Mouse (Mus musculus) hindbrain, embryonic 11.5 days (tissue): Measurements from ENCODE around the gene Sptbn1. TPM values are rescaled to one million over a fixed set of nuclear protein-coding genes. Genes with fewer than 3 reads are reported as not detected.

Experiments used
- ATAC-seq: fragments of 200-750 bp; cut with Nextera tagmentation; 2 replicates; pipeline ENCODE4 v1.8.0; 2017; ENCODE audit warnings: mild to moderate bottlenecking, moderate TSS enrichment, moderate library complexity; ENCODE audit not compliant: low FRiP score
- DNase-seq: peaks from one replicate; pipeline ENCODE4 v3.0.0-alpha.2; 2015; ENCODE audit warnings: low spot score
- H3K27ac ChIP-seq: fragments of 300-500 bp; sonication (generic); 2 replicates; pipeline ENCODE4 v1.5.1; 2014; ENCODE audit warnings: mild to moderate bottlenecking, low read depth, low read length
- H3K27me3 ChIP-seq: fragments of 300-500 bp; sonication (generic); 2 replicates; pipeline ENCODE4 v1.6.1; 2014; ENCODE audit warnings: mild to moderate bottlenecking, low read length, moderate library complexity, mixed read lengths; ENCODE audit not compliant: control insufficient read depth, insufficient read depth
- H3K36me3 ChIP-seq: fragments of 300-500 bp; sonication (generic); 2 replicates; pipeline ENCODE4 v1.6.1; 2014; ENCODE audit warnings: mild to moderate bottlenecking, low read length, moderate library complexity, mixed read lengths; ENCODE audit not compliant: control insufficient read depth, insufficient read depth
- H3K4me1 ChIP-seq: fragments of 300-500 bp; sonication (generic); replicated peaks from 2 replicates; pipeline ENCODE4 v1.6.1; 2014; ENCODE audit warnings: low read length, mixed read lengths; ENCODE audit not compliant: control insufficient read depth, insufficient read depth
- H3K4me2 ChIP-seq: fragments of 300-500 bp; sonication (generic); replicated peaks from 2 replicates; pipeline ENCODE4 v1.6.1; 2014; ENCODE audit warnings: mild to moderate bottlenecking, low read depth, low read length
- H3K4me3 ChIP-seq: fragments of 300-500 bp; sonication (generic); 2 replicates; pipeline ENCODE4 v1.5.1; 2014; ENCODE audit warnings: low read depth, low read length
- H3K9ac ChIP-seq: fragments of 300-500 bp; sonication (generic); 2 replicates; pipeline ENCODE4 v1.6.1; 2014; ENCODE audit warnings: low read depth, low read length
- H3K9me3 ChIP-seq: fragments of 300-500 bp; sonication (generic); 2 replicates; pipeline ENCODE4 v1.6.1; 2016; ENCODE audit warnings: low read length; ENCODE audit not compliant: control insufficient read depth
- whole genome bisulfite sequencing: fragments of 180-500 bp; shearing (Covaris S2); extraction: QIAGEN DNeasy Blood & Tissue Kit; methylation state at CpG from one replicate; pipeline ENCODE4 v1.1.7; 2014; 5-methylcytosine and 5-hydroxymethylcytosine counted together
- polyA plus RNA-seq: library from polyadenylated mRNA; unstranded; fragments of >200 nt; fragmentation: Nextera tagmentation; extraction: Ambion mirVana; gene quantifications from 2 replicates; pipeline ENCODE4 v1.2.1, GENCODE M21; 2014

Gene Sptbn1
- polyA plus RNA-seq, 1 experiment from 2014 or later, result 106 TPM

DNA sequence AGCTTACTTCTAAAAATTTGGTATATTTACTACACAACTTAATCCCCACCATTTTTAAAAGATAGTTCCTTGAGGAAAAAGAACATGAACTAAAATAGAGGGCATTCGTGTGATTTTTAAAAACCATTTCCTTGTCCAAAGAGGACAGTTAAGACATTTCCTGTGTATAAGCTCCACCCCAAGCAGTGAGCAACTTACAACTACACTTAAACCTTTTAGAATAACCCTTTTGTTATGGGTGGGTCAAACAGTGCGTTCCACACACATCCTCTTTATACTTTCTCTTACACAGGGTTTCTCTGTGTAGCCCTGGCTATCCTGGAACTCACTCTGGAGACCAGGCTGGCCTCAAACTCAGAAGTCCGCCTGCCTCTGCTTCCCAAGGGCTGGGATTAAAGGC, 72.2 kb downstream of the Sptbn1 start:
- no peak for ATAC-seq
- no peaks in the 10 kb centered on the region for H3K4me1 ChIP-seq
- 80% methylated on average over 3 of the region's 3 CpGs for WGBS
- no peak for DNase-seq
- H3K9me3 ChIP-seq, result no peaks in the 10 kb centered on the region
- no peaks in the 10 kb centered on the region for H3K36me3 ChIP-seq
- H3K9ac ChIP-seq, result no peak overlapping the region
- H3K4me2 ChIP-seq, result no peak overlapping the region
- H3K27me3 ChIP-seq, result no peaks in the 10 kb centered on the region
- no peak overlapping the region for H3K27ac ChIP-seq
- H3K4me3 ChIP-seq, result no peak overlapping the region

DNA sequence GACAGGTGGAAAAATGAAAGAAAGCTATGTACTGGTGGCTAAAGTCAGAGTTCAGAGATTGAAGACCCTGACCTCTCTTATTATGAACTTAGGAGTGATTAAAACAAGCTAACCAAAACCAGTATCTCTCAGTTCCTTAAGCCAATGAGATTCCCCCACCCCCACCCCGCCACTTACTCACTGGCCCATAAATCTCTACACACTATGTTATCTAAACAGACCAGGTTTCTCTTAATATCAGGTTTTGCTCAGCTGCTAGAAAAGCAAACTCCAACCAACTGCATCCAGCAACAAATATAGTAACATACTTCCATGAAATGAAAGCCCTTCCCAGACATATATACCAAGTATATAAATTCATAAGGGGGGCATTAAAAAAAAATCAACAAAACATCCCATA, 73.2 kb downstream of the Sptbn1 start:
- no peaks in the 10 kb centered on the region for H3K9me3 ChIP-seq
- no peak overlapping the region for H3K4me3 ChIP-seq
- H3K9ac ChIP-seq, result no peak overlapping the region
- no peak overlapping the region for H3K4me2 ChIP-seq
- no peak overlapping the region for H3K27ac ChIP-seq
- DNase-seq, result no peak
- H3K4me1 ChIP-seq, result no peaks in the 10 kb centered on the region
- WGBS, result 92% methylated on average over 1 of the region's 1 CpGs
- no peaks in the 10 kb centered on the region for H3K27me3 ChIP-seq
- no peak for ATAC-seq
- H3K36me3 ChIP-seq, result no peaks in the 10 kb centered on the region

DNA sequence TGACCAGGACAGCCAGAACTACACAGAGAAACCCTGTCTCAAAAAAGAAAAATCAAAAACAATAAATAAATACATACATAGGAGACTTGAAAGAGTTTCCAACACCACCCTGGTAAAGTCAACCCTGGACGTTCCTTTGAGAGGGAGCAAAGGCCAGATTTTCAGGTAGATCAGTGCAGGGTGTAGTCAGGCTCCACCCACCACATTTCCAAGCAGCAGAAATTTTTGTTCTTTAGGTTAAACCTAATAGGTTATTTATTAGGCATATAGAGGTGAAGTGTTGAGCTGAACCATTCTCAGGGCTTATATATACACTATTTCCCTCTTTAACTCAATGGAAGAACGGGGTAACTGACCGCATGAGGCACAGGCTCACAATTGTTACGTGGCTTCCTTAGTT, 77.0 kb downstream of the Sptbn1 start:
- WGBS, result 94% methylated on average over 4 of the region's 4 CpGs
- no peak overlapping the region for H3K4me2 ChIP-seq
- H3K9ac ChIP-seq, result no peak overlapping the region
- H3K9me3 ChIP-seq, result no peaks in the 10 kb centered on the region
- H3K27ac ChIP-seq, result no peak overlapping the region
- H3K4me1 ChIP-seq, result no peaks in the 10 kb centered on the region
- H3K4me3 ChIP-seq, result no peak overlapping the region
- no peak for ATAC-seq
- H3K36me3 ChIP-seq, result no peaks in the 10 kb centered on the region
- DNase-seq, result no peak
- no peaks in the 10 kb centered on the region for H3K27me3 ChIP-seq

DNA sequence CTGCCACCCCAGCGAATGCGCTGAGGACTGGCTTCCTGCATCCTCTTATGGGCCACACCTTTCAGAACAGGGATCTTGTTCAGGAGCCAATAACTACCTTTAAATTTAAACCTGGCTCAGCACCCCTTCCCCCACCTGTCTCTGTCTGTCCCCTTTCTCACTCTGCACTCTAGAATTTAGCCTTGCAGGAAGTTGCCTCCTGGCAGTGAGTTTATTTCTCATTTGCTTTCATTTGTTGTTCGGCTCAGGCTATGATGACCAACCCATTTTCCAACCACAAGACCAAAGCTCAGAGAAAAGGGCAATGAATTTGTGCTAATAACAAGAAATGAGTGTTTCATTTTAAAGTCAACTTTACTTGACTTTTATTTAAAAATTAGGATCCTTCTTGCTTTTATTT, 77.9 kb downstream of the Sptbn1 start:
- 98% methylated on average over 3 of the region's 3 CpGs for WGBS
- Histone ChIP-seq H3K9me3 (no peaks in the 10 kb centered on the region), H3K4me1 (no peaks in the 10 kb centered on the region), H3K4me2 (no peak overlapping the region), H3K4me3 (no peak overlapping the region), H3K36me3 (no peaks in the 10 kb centered on the region), H3K27ac (no peak overlapping the region), H3K9ac (no peak overlapping the region), H3K27me3 (no peaks in the 10 kb centered on the region)
- DNase-seq (no peak), ATAC-seq (no peak)

DNA sequence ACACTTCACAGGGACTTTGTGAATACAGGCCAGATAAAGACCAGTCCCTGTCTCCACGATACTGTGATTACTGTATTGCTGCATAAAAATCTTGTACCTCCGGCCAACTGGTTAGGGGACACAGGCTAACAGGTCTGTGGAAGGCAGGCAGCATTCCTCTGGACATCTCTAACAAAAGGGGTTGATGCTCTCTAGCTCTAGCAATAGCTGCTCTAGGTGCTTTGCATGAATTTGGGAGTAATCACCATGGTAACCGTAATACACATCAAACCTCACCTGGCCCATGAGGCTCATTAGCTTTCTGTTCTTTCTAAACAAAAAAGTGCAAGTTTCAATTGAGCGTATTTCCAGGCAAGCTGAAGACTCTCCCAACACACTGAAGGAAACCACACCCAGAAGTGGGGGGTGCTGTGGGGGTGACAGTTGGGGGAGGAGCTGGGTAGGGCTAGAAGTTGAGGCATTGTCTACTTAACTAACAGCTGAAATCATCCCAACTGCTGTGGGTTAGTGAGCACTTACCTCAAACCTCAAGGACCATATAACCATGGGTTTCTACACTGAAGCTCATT, 81.0 kb downstream of the Sptbn1 start:
- no peaks in the 10 kb centered on the region for H3K4me1 ChIP-seq
- H3K9ac ChIP-seq, result no peak overlapping the region
- WGBS, result 85% methylated on average over 4 of the region's 4 CpGs
- ATAC-seq (no peak), DNase-seq (no peak)
- H3K27me3 ChIP-seq, result no peaks in the 10 kb centered on the region
- no peaks in the 10 kb centered on the region for H3K9me3 ChIP-seq
- H3K36me3 ChIP-seq, result no peaks in the 10 kb centered on the region
- no peak overlapping the region for H3K4me2 ChIP-seq
- H3K4me3 ChIP-seq, result no peak overlapping the region
- no peak overlapping the region for H3K27ac ChIP-seq

DNA sequence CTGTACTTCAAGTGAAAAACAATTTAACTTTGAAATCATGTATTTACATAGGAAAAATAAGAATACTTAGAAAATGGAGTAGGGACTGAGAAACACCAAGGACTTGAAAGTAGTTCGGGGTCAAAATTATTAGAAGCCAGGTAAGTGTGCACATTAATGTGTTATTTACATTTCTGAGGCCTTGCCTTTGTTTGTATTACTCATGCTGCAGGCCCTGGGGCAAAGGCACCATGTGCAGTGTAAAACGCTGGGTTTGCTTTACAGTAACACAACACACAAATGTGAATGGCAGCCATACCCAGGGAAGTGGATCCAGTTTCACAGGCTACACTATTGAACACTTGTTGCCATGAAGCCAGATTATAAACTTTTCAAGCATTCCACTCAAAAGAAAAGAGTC, 83.4 kb downstream of the Sptbn1 start:
- Histone ChIP-seq H3K36me3 (no peaks in the 10 kb centered on the region), H3K4me3 (no peak overlapping the region), H3K9me3 (no peaks in the 10 kb centered on the region), H3K27me3 (no peaks in the 10 kb centered on the region), H3K4me1 (no peaks in the 10 kb centered on the region), H3K9ac (no peak overlapping the region), H3K4me2 (no peak overlapping the region), H3K27ac (no peak overlapping the region)
- no peak for ATAC-seq
- DNase-seq, result no peak
- WGBS, result 85% methylated on average over 2 of the region's 2 CpGs

DNA sequence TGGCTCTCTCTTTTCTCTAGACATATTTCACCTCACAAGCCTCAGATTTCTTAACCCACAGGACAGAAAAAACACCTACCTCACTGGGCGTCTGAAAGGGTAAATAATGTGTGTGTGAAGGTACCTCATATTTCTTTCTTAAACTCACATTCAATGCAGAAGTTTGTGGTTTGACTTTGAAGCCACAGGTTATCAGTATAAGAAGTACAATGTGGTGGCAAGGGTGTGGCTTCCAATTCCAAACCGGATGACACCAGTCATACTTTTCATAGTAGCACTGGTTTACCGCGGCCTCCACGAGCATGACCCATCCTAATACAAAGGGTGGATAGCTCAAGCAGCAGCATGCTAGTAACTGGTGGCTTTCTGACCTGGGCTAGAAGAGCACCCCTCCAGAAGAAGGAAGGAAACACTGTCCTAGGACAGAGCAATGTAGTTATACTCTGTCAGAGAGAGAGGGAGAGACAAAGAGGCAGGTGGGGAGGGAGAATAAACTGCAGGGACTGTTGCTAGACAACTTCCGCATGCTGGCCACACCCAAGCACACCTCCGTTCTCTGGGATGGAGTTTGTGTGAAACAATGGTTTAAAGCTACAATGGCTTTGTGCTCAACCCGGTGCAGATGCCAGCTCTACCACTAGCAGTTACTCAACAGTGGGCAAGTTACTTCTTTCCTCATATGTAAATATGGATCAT, 85.1 kb downstream of the Sptbn1 start:
- 90% methylated on average over 8 of the region's 8 CpGs for WGBS
- DNase-seq, result no peak
- ATAC-seq, result no peak
- H3K4me3 ChIP-seq, result no peak overlapping the region
- H3K9ac ChIP-seq, result no peak overlapping the region
- H3K4me1 ChIP-seq, result no peaks in the 10 kb centered on the region
- H3K4me2 ChIP-seq, result no peak overlapping the region
- no peaks in the 10 kb centered on the region for H3K27me3 ChIP-seq
- H3K36me3 ChIP-seq, result no peaks in the 10 kb centered on the region
- no peak overlapping the region for H3K27ac ChIP-seq
- H3K9me3 ChIP-seq, result no peaks in the 10 kb centered on the region

DNA sequence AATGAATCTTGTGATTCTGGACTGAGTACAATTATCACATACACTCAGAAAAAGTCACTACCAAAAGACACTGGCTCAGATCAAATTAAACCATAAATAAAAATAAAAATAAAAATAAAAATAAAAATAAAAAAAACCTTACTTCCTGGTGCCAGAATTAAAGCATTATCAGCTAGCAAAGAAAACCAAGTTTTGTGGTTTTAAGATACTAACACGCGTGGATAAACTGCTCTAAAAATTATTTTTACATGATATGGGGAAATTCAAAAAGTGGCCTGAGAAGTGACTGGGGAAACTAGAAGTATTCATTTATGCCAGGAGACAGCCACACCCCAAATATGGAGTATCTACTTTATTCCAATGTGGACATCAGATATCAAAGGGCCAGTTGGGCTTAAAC, 89.8 kb downstream of the Sptbn1 start:
- Histone ChIP-seq H3K27me3 (no peaks in the 10 kb centered on the region), H3K4me3 (no peak overlapping the region), H3K4me2 (no peak overlapping the region), H3K9ac (no peak overlapping the region), H3K27ac (no peak overlapping the region), H3K9me3 (no peaks in the 10 kb centered on the region), H3K4me1 (no peaks in the 10 kb centered on the region), H3K36me3 (no peaks in the 10 kb centered on the region)
- DNase-seq (no peak), ATAC-seq (no peak)
- 91% methylated on average over 2 of the region's 2 CpGs for WGBS

DNA sequence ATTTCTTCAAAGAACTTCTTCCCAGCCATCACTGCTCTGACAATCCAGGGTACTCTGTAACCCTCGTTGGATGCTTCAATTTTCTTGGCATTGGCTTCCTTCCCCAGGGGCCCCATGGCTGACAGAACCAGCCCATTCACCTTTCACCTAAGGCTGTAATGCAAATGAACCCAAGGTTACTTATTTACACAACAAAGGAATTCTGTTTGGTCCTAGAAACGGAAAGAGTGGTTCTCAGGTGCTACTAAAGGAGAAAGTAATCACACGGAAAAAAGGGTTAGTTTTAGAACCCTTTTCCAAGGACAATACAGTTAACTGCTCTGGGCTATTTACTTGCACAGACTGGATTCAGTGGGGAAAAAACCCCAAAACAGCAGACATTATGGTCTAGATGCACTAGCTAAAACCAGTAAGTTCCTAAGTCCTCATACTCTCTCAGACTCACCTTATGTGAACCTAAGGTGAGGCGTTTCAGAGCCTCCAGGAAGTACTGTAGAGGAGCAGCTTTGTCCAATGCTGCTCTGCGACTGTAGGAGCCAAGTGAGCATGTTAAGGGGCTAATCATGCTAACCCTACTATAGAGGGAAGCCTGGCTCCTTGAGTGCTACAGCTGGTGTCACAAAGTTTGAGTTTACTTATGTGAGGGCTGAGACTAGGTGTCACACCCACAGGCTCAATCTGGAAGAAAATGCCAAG, 90.7 kb downstream of the Sptbn1 start:
- Histone ChIP-seq H3K36me3 (no peaks in the 10 kb centered on the region), H3K4me1 (no peaks in the 10 kb centered on the region), H3K9me3 (no peaks in the 10 kb centered on the region), H3K27ac (no peak overlapping the region), H3K9ac (no peak overlapping the region), H3K4me2 (no peak overlapping the region), H3K27me3 (no peaks in the 10 kb centered on the region), H3K4me3 (no peak overlapping the region)
- no peak for DNase-seq
- ATAC-seq, result no peak
- 32% methylated on average over 5 of the region's 5 CpGs for WGBS
